Mouse (Mus musculus): ENCODE results near the gene App. TPM values are rescaled to one million over a fixed set of nuclear protein-coding genes. Genes with fewer than 3 reads are reported as not detected.

Gene App
- polyA plus RNA-seq, 1 experiment = 107 TPM

DNA sequence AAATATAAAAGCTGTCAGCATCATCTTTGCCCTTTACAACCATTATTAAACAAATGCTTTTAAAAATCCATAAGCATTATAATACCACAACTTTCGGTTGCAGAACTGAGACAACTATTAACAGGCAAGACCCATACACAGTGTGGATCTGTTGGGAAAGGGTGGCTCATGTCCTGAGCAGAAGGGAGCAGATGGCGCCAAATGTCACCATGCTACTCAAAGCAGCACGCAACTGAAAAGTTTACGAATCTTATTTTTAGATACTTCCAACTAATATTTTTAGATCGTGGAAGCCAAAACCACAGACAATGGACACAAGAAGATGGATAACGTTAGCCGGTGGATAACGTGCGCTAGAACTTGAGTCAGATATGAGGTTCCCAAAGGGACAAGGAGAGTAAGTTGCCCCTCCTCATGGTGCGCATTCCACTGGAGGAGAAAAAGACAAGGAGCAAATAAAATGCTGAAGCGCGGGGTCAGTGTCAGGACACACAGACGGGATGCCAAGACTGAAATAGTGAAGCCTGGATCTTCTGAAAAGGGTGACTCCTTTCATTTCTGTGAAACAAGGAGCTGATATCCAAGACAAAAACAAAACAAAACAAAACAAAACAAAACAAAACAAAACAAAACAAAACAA lies 106.2 kb downstream of the App start:
- TF ChIP-seq FOSL1 (IDR thresholded peaks at IDR 0.05; ENCODE audit: insufficient read depth, low read length, poor library complexity, severe bottlenecking) (no peak), USF1 (IDR thresholded peaks at IDR 0.05; ENCODE audit: low read depth) (no peak), MYOD1 (IDR thresholded peaks at IDR 0.05; ENCODE audit: control insufficient read depth, insufficient read length, low read depth) (no peak), MYOG (IDR thresholded peaks at IDR 0.05; ENCODE audit: control insufficient read depth, extremely low read depth, insufficient read length) (no peak), MAX (IDR thresholded peaks at IDR 0.05) (no peak), CEBPB (IDR thresholded peaks at IDR 0.05; ENCODE audit: low read depth) (no peak), CTCF (IDR thresholded peaks at IDR 0.05; ENCODE audit: control insufficient read depth, insufficient read depth, insufficient read length) (no peak)
- Histone ChIP-seq H3K4me3 (ENCODE audit: insufficient read depth, poor library complexity, severe bottlenecking) (no peak overlapping the region), H3ac (ENCODE audit: control insufficient read depth, insufficient read length, low read depth) (no peak overlapping the region), H3K27me3 (ENCODE audit: control insufficient read depth, insufficient read depth, insufficient read length) (no peaks in the 10 kb centered on the region), H3K79me2 (ENCODE audit: control insufficient read depth, insufficient read depth) (no peaks in the 10 kb centered on the region), H3K79me3 (ENCODE audit: low read depth) (no peaks in the 10 kb centered on the region), H3K36me3 (ENCODE audit: control insufficient read depth, insufficient read depth) (peaks cover 15% of the 10 kb centered on the region)

DNA sequence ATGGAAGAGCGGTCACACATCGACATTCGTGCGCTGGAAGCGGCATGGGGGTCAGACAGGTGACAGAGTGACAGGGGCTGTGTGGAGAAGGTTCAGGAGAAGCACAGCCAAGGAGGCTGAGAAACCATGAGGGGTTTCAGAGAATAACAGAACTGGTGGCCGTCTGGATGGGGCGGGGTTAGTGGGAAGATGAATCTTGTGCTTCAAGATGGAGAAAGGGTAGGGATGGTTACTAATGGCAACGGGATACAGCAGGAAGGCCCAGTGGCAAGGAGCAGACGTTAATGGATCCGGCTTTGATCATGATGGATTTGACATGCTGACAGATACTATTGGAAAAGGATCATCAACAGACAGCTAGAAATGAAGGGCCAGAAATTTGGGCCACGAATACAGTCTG lies 107.3 kb downstream of the App start:
- Histone ChIP-seq H3K4me3 (ENCODE audit: insufficient read depth, poor library complexity, severe bottlenecking) (no peak overlapping the region), H3ac (ENCODE audit: control insufficient read depth, insufficient read length, low read depth) (no peak overlapping the region), H3K79me2 (ENCODE audit: control insufficient read depth, insufficient read depth) (no peaks in the 10 kb centered on the region), H3K27me3 (ENCODE audit: control insufficient read depth, insufficient read depth, insufficient read length) (no peaks in the 10 kb centered on the region), H3K36me3 (ENCODE audit: control insufficient read depth, insufficient read depth) (peaks cover 9% of the 10 kb centered on the region), H3K79me3 (ENCODE audit: low read depth) (no peaks in the 10 kb centered on the region)
- TF ChIP-seq MYOG (IDR thresholded peaks at IDR 0.05; ENCODE audit: control insufficient read depth, extremely low read depth, insufficient read length) = no peak
- no peak for TF ChIP-seq MYOD1 (IDR thresholded peaks at IDR 0.05; ENCODE audit: control insufficient read depth, insufficient read length, low read depth)
- no peak for TF ChIP-seq MAX (IDR thresholded peaks at IDR 0.05)
- TF ChIP-seq CTCF (IDR thresholded peaks at IDR 0.05; ENCODE audit: control insufficient read depth, insufficient read depth, insufficient read length) = no peak
- no peak for TF ChIP-seq USF1 (IDR thresholded peaks at IDR 0.05; ENCODE audit: low read depth)
- no peak for TF ChIP-seq CEBPB (IDR thresholded peaks at IDR 0.05; ENCODE audit: low read depth)
- no peak for TF ChIP-seq FOSL1 (IDR thresholded peaks at IDR 0.05; ENCODE audit: insufficient read depth, low read length, poor library complexity, severe bottlenecking)

DNA sequence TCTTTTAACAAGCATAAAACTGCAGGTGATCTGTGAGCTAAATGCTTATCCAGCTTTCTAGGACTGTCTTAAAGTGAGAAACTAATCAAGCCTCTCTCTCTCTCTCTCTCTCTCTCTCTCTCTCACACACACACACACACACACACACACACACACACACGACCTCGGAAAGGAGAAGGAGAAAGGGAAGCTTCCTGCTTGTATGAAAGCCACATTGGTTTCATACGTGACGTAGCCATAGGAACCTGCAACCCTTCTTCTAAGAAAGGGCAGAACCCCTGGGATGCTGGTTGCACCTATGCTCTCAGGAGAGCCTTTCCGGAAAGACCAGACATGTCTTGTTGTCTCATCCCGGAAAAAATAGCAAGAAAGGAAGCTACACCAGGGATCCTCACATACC lies 108.8 kb downstream of the App start:
- peaks cover 9% of the 10 kb centered on the region for H3K36me3 ChIP-seq (ENCODE audit: control insufficient read depth, insufficient read depth)
- no peaks in the 10 kb centered on the region for H3K79me2 ChIP-seq (ENCODE audit: control insufficient read depth, insufficient read depth)
- TF ChIP-seq MYOD1 (IDR thresholded peaks at IDR 0.05; ENCODE audit: control insufficient read depth, insufficient read length, low read depth) (no peak), CTCF (IDR thresholded peaks at IDR 0.05; ENCODE audit: control insufficient read depth, insufficient read depth, insufficient read length) (no peak), FOSL1 (IDR thresholded peaks at IDR 0.05; ENCODE audit: insufficient read depth, low read length, poor library complexity, severe bottlenecking) (no peak), MAX (IDR thresholded peaks at IDR 0.05) (no peak)
- no peak overlapping the region for H3K4me3 ChIP-seq (ENCODE audit: insufficient read depth, poor library complexity, severe bottlenecking)
- no peaks in the 10 kb centered on the region for H3K27me3 ChIP-seq (ENCODE audit: control insufficient read depth, insufficient read depth, insufficient read length)
- H3K79me3 ChIP-seq (ENCODE audit: low read depth) = no peaks in the 10 kb centered on the region
- no peak overlapping the region for H3ac ChIP-seq (ENCODE audit: control insufficient read depth, insufficient read length, low read depth)

DNA sequence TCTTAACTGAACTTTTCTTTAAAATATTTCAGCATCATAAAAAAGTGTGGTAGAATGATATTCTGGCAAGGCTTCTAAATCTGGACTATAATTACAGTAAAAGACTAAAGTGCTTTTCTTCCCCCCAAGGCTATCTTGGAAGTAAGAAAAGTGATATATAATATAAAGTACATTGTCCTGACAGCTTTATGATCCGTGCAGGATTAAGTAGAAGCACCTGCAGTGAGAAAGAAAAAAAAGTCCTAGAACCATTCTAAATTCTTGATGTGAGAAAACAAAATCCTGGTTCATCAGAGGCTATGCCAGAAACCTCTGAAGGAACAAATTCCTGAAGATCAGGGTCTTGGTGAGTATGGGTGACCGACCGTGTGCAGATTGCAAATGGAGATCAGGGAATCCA lies 110.8 kb downstream of the App start:
- Histone ChIP-seq H3K79me3 (ENCODE audit: low read depth) (no peaks in the 10 kb centered on the region), H3K79me2 (ENCODE audit: control insufficient read depth, insufficient read depth) (no peaks in the 10 kb centered on the region), H3ac (ENCODE audit: control insufficient read depth, insufficient read length, low read depth) (no peak overlapping the region), H3K36me3 (ENCODE audit: control insufficient read depth, insufficient read depth) (peaks cover 3% of the 10 kb centered on the region), H3K27me3 (ENCODE audit: control insufficient read depth, insufficient read depth, insufficient read length) (no peaks in the 10 kb centered on the region), H3K4me3 (ENCODE audit: insufficient read depth, poor library complexity, severe bottlenecking) (no peak overlapping the region)
- TF ChIP-seq MAX (IDR thresholded peaks at IDR 0.05) = no peak

DNA sequence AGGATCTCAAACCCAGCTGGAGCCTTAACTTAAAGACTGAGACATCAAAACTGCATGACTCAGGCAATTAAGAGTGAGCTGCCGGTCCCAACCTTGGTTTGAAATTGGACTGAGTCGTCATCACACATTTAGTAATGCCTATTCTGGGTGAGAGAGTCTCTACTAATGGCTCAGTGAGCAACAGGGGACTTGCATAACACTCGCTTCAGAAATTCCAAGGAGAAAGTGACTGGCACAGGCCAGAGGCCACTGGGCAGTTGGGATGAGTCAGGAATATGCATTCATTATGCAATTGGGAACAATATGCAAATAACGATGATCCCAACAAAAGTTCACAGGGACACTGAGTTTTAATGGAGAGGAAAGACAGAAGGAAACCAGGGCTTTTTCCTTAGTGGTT lies 111.8 kb downstream of the App start:
- Histone ChIP-seq H3ac (ENCODE audit: control insufficient read depth, insufficient read length, low read depth) (no peak overlapping the region), H3K79me3 (ENCODE audit: low read depth) (no peaks in the 10 kb centered on the region), H3K79me2 (ENCODE audit: control insufficient read depth, insufficient read depth) (no peaks in the 10 kb centered on the region), H3K36me3 (ENCODE audit: control insufficient read depth, insufficient read depth) (peaks cover 3% of the 10 kb centered on the region), H3K27me3 (ENCODE audit: control insufficient read depth, insufficient read depth, insufficient read length) (no peaks in the 10 kb centered on the region), H3K4me3 (ENCODE audit: insufficient read depth, poor library complexity, severe bottlenecking) (no peak overlapping the region)
- TF ChIP-seq CEBPB (IDR thresholded peaks at IDR 0.05; ENCODE audit: low read depth) (no peak), MAX (IDR thresholded peaks at IDR 0.05) (no peak), MYOG (IDR thresholded peaks at IDR 0.05; ENCODE audit: control insufficient read depth, extremely low read depth, insufficient read length) (no peak), MYOD1 (IDR thresholded peaks at IDR 0.05; ENCODE audit: control insufficient read depth, insufficient read length, low read depth) (no peak), FOSL1 (IDR thresholded peaks at IDR 0.05; ENCODE audit: insufficient read depth, low read length, poor library complexity, severe bottlenecking) (no peak), USF1 (IDR thresholded peaks at IDR 0.05; ENCODE audit: low read depth) (no peak), CTCF (IDR thresholded peaks at IDR 0.05; ENCODE audit: control insufficient read depth, insufficient read depth, insufficient read length) (no peak)

DNA sequence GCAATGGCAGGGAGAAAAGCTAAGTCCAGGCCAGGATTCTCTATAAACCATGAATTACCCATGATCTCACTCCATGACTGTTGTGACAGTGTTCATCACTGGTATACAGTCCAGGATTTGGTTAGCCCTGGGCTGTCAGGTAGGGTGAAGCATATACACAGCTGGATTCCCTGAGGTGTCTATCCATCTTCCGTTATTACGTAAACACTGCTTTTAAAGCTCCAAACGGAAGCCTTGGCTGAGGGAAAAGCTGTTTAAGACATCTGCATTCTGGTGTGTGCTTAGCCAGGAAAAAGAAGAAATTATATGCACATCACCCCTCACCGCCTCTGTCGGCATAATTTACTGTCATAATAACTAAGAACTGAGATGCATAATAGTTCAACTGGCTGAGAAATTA lies 115.4 kb downstream of the App start:
- TF ChIP-seq USF1 (IDR thresholded peaks at IDR 0.05; ENCODE audit: low read depth) (no peak), MYOG (IDR thresholded peaks at IDR 0.05; ENCODE audit: control insufficient read depth, extremely low read depth, insufficient read length) (no peak), MYOD1 (IDR thresholded peaks at IDR 0.05; ENCODE audit: control insufficient read depth, insufficient read length, low read depth) (no peak), FOSL1 (IDR thresholded peaks at IDR 0.05; ENCODE audit: insufficient read depth, low read length, poor library complexity, severe bottlenecking) (no peak), CTCF (IDR thresholded peaks at IDR 0.05; ENCODE audit: control insufficient read depth, insufficient read depth, insufficient read length) (no peak), CEBPB (IDR thresholded peaks at IDR 0.05; ENCODE audit: low read depth) (no peak), MAX (IDR thresholded peaks at IDR 0.05) (no peak)
- Histone ChIP-seq H3ac (ENCODE audit: control insufficient read depth, insufficient read length, low read depth) (no peak overlapping the region), H3K36me3 (ENCODE audit: control insufficient read depth, insufficient read depth) (peaks cover 19% of the 10 kb centered on the region), H3K4me3 (ENCODE audit: insufficient read depth, poor library complexity, severe bottlenecking) (no peak overlapping the region), H3K79me2 (ENCODE audit: control insufficient read depth, insufficient read depth) (no peaks in the 10 kb centered on the region), H3K27me3 (ENCODE audit: control insufficient read depth, insufficient read depth, insufficient read length) (no peaks in the 10 kb centered on the region), H3K79me3 (ENCODE audit: low read depth) (no peaks in the 10 kb centered on the region)

Data from C2C12 (cell line).